Mouse (Mus musculus): ENCODE measurements around the gene Enox1. TPM values are rescaled to one million over a fixed set of nuclear protein-coding genes. Genes with fewer than 3 reads are reported as not detected.

Enox1 gene
- total and polyA plus RNA-seq, 3 experiments, result not detected

DNA sequence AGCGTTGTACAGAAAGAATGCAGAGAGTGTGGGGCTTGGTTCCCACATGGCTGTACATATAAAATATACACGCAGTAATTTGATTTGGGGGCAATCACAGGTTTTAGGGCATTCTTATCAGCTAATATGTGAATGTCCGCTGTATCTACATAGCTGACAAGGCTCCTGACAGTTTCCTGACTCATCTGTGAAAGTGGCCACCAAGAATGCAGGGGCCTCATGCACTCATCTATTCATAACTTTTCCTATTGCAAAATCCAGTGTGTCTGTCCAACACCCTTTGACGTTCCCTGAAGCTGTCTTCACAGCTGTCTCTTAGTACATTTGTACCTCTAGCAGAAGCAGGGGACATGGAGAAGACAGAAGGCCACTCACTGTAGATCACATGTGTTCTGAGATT is 11.5 kb upstream of the Enox1 start:
- TF ChIP-seq TCF12 (IDR thresholded peaks at IDR 0.05; ENCODE audit: low read depth, low read length) (no peak), RCOR1 (conservative IDR thresholded peaks at IDR 0.05; ENCODE audit: low read depth, low read length) (no peak), JUND (conservative IDR thresholded peaks at IDR 0.05; ENCODE audit: low read depth, low read length) (no peak), PAX5 (IDR thresholded peaks at IDR 0.05; ENCODE audit: low read length) (no peak), KAT2A (IDR thresholded peaks at IDR 0.05; ENCODE audit: insufficient replicate concordance, low read length) (no peak), ZNF384 (IDR thresholded peaks at IDR 0.05; ENCODE audit: low read depth, low read length) (no peak), GABPA (IDR thresholded peaks at IDR 0.05; ENCODE audit: insufficient replicate concordance, low read depth, low read length) (no peak), ELF1 (IDR thresholded peaks at IDR 0.05; ENCODE audit: low read depth, low read length) (no peak), USF1 (IDR thresholded peaks at IDR 0.05; ENCODE audit: low read depth, low read length) (no peak), IRF4 (IDR thresholded peaks at IDR 0.05; ENCODE audit: low read depth, low read length) (no peak), ZMIZ1 (IDR thresholded peaks at IDR 0.05; ENCODE audit: low read depth, low read length) (no peak)
- in situ Hi-C loops (cut with MboI; ENCODE audit: low pct_ligation_motif_present, low pct_unique_long_range_greater_than_20kb, low sequenced_read_pairs) (loop anchor here (25.0 kb wide), 3 partner anchors 217 to 1142 kb away; no protein-coding TSS in a partner anchor), dilution Hi-C loops (cut with MboI; ENCODE audit: extremely low pct_ligation_motif_present, extremely low pct_unique_long_range_greater_than_20kb, low sequenced_read_pairs) (no loop called here)
- H3K4me3 ChIP-seq (replicated peaks in 1 of 3; ENCODE audit: low read depth in 2 of 3, low read length in 2 of 3, poor library complexity in 1 of 3), result no peak overlapping the region
- no peak overlapping the region for H3K4me2 ChIP-seq (ENCODE audit: insufficient read depth, low read depth, poor library complexity, severe bottlenecking)
- no peaks in the 10 kb centered on the region for H3K4me1 ChIP-seq (ENCODE audit: control insufficient read depth in 1 of 2, insufficient read depth in 2 of 2)
- H3K9ac ChIP-seq (ENCODE audit: insufficient read depth, low read depth), result no peak overlapping the region
- H3K9me3 ChIP-seq (replicated peaks; ENCODE audit: low read length), result peaks cover 4% of the 10 kb centered on the region
- no peaks in the 10 kb centered on the region for H3K27me3 ChIP-seq (replicated peaks)
- no peak overlapping the region for H3K27ac ChIP-seq (ENCODE audit: insufficient read depth, low read depth)
- no peaks in the 10 kb centered on the region for H3K36me3 ChIP-seq (replicated peaks in 1 of 2; ENCODE audit: control insufficient read depth in 1 of 2, insufficient read depth in 1 of 2, low read length in 1 of 2)
- H3K79me2 ChIP-seq (replicated peaks; ENCODE audit: control insufficient read depth, extremely low read depth, insufficient read depth, poor library complexity, severe bottlenecking), result no peaks in the 10 kb centered on the region
- DNase-seq (ENCODE audit: extremely low read depth), result no peak

DNA sequence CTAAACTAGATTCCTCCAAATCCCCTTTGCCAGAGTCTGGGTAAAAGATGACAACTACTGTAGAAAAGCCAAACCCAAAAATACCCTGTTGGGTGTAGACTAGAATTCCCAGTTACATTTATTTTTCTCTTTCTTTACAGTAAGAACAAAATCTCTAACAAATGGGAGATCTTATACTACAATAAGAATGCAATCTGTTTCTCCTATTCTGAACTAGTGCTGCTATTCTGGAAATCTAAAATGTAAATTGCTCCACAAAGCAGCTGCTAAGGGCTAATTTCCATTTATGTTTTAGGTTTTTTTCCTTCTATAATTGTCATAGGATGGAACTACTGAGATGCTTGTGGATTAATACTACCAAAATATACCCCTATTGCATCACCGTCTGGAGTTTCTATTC is 8.9 kb upstream of the Enox1 start:
- no peak overlapping the region for H3K9ac ChIP-seq (ENCODE audit: insufficient read depth, low read depth)
- no peak for DNase-seq (ENCODE audit: extremely low read depth)
- in situ Hi-C loops (cut with MboI; ENCODE audit: low pct_ligation_motif_present, low pct_unique_long_range_greater_than_20kb, low sequenced_read_pairs) (loop anchor here (25.0 kb wide), 3 partner anchors 215 to 1140 kb away; no protein-coding TSS in a partner anchor), dilution Hi-C loops (cut with MboI; ENCODE audit: extremely low pct_ligation_motif_present, extremely low pct_unique_long_range_greater_than_20kb, low sequenced_read_pairs) (no loop called here)
- H3K27ac ChIP-seq (ENCODE audit: insufficient read depth, low read depth), result no peak overlapping the region
- no peaks in the 10 kb centered on the region for H3K79me2 ChIP-seq (replicated peaks; ENCODE audit: control insufficient read depth, extremely low read depth, insufficient read depth, poor library complexity, severe bottlenecking)
- H3K36me3 ChIP-seq (replicated peaks in 1 of 2; ENCODE audit: control insufficient read depth in 1 of 2, insufficient read depth in 1 of 2, low read length in 1 of 2), result no peaks in the 10 kb centered on the region
- H3K27me3 ChIP-seq (replicated peaks), result no peaks in the 10 kb centered on the region
- no peak overlapping the region for H3K4me3 ChIP-seq (replicated peaks in 1 of 3; ENCODE audit: low read depth in 2 of 3, low read length in 2 of 3, poor library complexity in 1 of 3)
- peaks cover 4% of the 10 kb centered on the region for H3K9me3 ChIP-seq (replicated peaks; ENCODE audit: low read length)
- no peak overlapping the region for H3K4me2 ChIP-seq (ENCODE audit: insufficient read depth, low read depth, poor library complexity, severe bottlenecking)
- no peaks in the 10 kb centered on the region for H3K4me1 ChIP-seq (ENCODE audit: control insufficient read depth in 1 of 2, insufficient read depth in 2 of 2)
- TF ChIP-seq USF2 (conservative IDR thresholded peaks at IDR 0.05; ENCODE audit: low read depth, low read length), result no peak
- TF ChIP-seq GABPA (IDR thresholded peaks at IDR 0.05; ENCODE audit: insufficient replicate concordance, low read depth, low read length), result no peak
- no peak for TF ChIP-seq HCFC1 (IDR thresholded peaks at IDR 0.05; ENCODE audit: low read depth, low read length)

DNA sequence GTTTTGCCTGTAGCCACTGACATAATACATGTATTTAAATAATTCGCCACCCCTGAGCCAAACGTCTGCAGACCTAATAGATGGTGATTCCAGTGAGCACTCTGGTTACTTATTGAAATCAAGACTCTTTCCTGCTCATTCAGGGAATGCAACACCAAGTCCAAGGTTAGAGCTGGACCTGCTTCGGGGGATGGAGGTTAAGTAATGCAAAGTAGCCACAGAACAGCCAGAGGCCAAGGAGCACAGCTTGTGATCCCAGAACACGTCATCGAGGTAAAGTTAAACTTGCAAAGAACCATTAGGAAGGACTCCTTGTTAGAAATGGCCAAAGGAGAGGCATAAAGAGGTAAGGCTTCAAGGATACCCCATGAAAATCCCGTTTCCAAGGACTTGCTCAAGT is 6.0 kb upstream of the Enox1 start:
- DNase-seq (ENCODE audit: extremely low read depth), result no peak
- no peaks in the 10 kb centered on the region for H3K79me2 ChIP-seq (replicated peaks; ENCODE audit: control insufficient read depth, extremely low read depth, insufficient read depth, poor library complexity, severe bottlenecking)
- in situ Hi-C loops (cut with MboI; ENCODE audit: low pct_ligation_motif_present, low pct_unique_long_range_greater_than_20kb, low sequenced_read_pairs), result no loop called here
- peaks cover 16% of the 10 kb centered on the region for H3K9me3 ChIP-seq (replicated peaks; ENCODE audit: low read length)
- H3K4me2 ChIP-seq (ENCODE audit: insufficient read depth, low read depth, poor library complexity, severe bottlenecking), result no peak overlapping the region
- no peaks in the 10 kb centered on the region for H3K4me1 ChIP-seq (ENCODE audit: control insufficient read depth in 1 of 2, insufficient read depth in 2 of 2)
- H3K9ac ChIP-seq (ENCODE audit: insufficient read depth, low read depth), result no peak overlapping the region
- H3K36me3 ChIP-seq (replicated peaks in 1 of 2; ENCODE audit: control insufficient read depth in 1 of 2, insufficient read depth in 1 of 2, low read length in 1 of 2), result no peaks in the 10 kb centered on the region
- no peak overlapping the region for H3K27ac ChIP-seq (ENCODE audit: insufficient read depth, low read depth)
- TF ChIP-seq RCOR1 (conservative IDR thresholded peaks at IDR 0.05; ENCODE audit: low read depth, low read length) (no peak), MXI1 (IDR thresholded peaks at IDR 0.05; ENCODE audit: low read depth, low read length) (no peak), HCFC1 (IDR thresholded peaks at IDR 0.05; ENCODE audit: low read depth, low read length) (no peak), SMC3 (IDR thresholded peaks at IDR 0.05; ENCODE audit: low read depth, low read length) (no peak), MAX (IDR thresholded peaks at IDR 0.05; ENCODE audit: low read length) (no peak), MYC (IDR thresholded peaks at IDR 0.05; ENCODE audit: low read depth, low read length) (no peak), KAT2A (IDR thresholded peaks at IDR 0.05; ENCODE audit: insufficient replicate concordance, low read length) (no peak), PAX5 (IDR thresholded peaks at IDR 0.05; ENCODE audit: low read length) (no peak), BHLHE40 (IDR thresholded peaks at IDR 0.05; ENCODE audit: low read depth, low read length) (no peak), UBTF (IDR thresholded peaks at IDR 0.05; ENCODE audit: low read depth, low read length) (no peak), ETS1 (conservative IDR thresholded peaks at IDR 0.05; ENCODE audit: low read depth, low read length) (no peak), CHD1 (IDR thresholded peaks at IDR 0.05; ENCODE audit: low read depth, low read length) (no peak), MAZ (IDR thresholded peaks at IDR 0.05; ENCODE audit: low read depth, low read length) (no peak), EP300 (IDR thresholded peaks at IDR 0.05; ENCODE audit: low read length) (no peak), USF2 (conservative IDR thresholded peaks at IDR 0.05; ENCODE audit: low read depth, low read length) (no peak), MAFK (IDR thresholded peaks at IDR 0.05; ENCODE audit: insufficient replicate concordance, low read length) (no peak)
- dilution Hi-C loops (cut with MboI; ENCODE audit: extremely low pct_ligation_motif_present, extremely low pct_unique_long_range_greater_than_20kb, low sequenced_read_pairs), result no loop called here
- no peak overlapping the region for H3K4me3 ChIP-seq (replicated peaks in 1 of 3; ENCODE audit: low read depth in 2 of 3, low read length in 2 of 3, poor library complexity in 1 of 3)
- no peaks in the 10 kb centered on the region for H3K27me3 ChIP-seq (replicated peaks)
